Mouse (Mus musculus): ENCODE measurements around the gene Gm2115.

The Gm2115 gene

DNA sequence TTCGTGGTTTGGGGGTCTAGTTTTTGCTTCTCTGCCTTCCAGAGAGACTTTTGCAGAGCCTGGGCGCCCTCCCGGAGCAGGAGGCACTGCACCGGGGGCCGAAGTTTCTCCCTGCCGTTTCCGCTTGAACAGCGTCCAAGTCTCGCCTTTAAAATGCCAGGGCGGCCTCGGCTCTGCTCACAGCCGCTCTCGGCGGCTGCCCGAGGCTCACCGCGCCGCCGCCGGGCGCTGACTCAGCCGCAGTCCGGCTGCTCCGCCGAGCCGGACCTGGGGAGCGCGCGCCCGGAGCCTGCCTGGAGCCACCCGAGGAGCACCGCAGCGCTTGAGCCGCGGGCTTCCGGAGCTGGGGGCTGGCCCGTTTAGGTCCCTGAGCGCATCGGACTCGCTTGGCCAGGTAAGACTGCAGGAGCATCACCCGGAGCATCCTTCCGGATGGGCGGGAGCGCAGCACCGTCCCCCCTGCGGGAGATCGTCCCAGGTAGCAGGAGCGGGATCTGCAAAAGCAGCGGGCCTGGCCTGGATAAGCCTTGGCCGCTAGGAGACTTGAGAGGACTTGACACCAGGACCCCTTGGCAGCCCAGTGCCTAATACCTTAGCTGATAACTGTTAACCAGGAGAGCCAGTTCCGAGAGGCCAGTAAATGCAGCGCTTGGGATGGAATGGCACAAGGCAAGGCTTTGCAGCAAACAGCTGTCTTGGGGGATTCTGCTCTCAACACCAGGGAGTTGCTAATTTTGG is at the start of gene Gm2115:
Gm2115 (plus strand) TSS at position 159 of the 738 bp plus-strand sequence.
- DNase-seq: peak; percentile 3

DNA sequence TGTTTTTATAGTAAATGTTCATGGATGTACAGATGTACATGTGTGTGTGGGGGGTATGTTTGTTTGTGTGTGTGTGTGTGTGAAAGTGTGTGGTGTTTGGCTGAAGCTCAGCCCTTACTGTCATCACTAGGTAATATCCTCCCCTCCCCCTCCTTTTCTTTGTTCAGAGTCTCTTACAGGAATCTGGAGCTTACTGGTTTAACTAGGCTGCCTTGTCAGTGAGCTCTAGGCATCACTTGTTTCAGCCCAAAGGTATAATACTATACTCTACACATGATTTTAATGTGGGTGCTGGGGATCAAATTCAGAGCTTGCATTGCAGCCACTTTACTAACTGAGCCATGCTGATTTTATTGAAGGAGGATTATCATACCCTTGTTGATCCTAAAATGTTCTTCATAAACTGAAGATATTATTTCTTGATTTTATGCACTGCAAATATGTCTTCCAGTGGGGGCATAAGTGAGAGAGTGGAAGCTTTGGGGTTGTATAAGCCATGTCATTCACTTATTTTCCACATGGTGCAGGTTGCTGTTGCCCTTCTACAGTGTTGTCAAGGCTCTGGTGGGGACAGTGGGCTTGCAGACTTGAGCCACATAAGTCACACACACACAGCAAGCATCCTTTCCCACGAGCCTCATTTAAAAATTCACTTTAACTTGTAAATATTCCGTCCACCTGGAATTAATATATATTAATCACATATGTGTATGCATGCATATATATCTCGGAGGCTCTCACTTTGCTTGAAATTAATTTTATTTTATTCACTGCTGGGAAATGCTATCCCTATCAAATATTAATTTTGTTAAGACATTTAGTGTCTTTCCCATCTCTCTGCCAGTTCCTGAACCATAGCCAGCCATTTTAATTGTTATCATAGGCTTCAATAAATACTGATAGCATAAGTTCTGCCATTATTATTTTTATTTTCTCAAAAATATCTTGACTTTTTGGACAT is 45.0 kb upstream of the Gm2115 start:
- no peak for DNase-seq

- no peak for DNase-seq
These were observed 42.3 kb upstream of the Gm2115 start for GRCm38 (mm10) chr7:84486485-84486884.

- DNase-seq: no peak
These were observed 25.6 kb upstream of the Gm2115 start for GRCm38 (mm10) chr7:84503163-84503562.

DNA sequence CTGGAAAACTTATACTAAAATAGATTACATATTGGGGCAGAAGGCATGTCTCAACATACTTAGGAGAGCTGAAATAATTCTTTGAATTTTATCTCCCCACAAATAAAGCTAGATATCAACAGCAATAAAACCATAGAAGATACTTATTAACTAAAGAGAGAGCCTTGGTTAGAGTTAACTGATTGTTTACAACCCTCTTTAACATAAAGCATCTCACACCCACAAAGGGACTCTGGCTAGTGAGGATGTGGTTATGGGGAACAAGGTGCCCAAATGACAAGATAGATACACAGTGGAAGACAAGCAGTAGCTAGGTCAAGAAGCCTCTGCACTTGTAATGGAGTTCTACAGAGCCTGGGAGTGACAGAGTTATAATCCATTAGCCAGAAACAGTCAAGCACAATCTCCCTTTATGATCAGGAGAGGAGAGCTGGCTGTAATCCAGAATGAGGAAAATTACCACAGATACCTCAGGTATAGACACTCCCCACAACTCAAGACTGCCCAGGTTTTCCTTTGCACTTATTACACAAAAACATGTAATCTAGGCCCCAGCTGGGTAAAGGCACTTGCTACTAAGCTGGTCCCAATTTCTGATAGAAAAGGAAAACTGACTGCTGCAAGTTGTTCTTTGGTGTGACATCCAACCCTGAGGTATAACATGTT is 10.1 kb upstream of the Gm2115 start:
- DNase-seq: no peak

DNA sequence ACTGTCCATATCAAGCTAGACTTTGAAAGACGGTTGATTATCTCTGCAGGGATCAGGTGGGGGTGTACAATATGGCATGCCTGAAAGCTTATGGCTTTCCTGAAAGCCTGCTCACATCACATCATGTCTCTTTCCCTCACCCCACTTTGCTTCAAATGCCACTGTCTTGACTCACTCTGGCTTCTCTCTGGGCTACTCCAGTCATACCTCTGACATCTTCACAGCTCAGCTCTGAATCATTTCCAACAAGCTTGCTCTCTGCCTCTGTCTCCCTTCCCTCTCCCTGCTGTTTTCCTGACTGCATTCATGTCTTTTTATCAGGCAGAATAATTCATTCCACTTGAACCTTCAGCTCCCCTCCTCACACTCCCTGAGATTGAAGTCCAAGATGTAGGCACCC is 7.4 kb upstream of the Gm2115 start:
- DNase-seq: no peak

- no peak for DNase-seq
These were observed 6.3 kb upstream of the Gm2115 start for GRCm38 (mm10) chr7:84522426-84522825.

DNA sequence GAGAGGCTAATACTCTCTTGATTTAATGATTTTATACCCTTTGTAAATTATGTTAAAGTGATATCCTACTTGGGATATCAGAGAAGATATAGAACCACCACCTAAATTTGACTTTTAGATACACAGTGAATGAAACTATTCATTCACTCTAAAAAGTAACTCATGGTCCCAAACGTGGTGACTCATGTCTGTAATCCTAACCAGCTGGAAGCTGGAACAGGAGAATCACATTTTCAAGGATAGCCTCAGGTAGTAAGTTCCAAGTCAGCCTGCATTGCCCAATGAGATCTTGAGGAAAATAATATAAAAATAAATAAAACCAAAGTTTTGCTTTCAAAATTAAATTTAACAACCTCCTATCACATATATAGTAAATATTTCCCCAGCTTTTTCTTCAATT is 2.6 kb upstream of the Gm2115 start:
- no peak for DNase-seq

GRCm38 (mm10) chr7:84532795-84533194 is 4.0 kb downstream of the Gm2115 start:
- DNase-seq: no peak

GRCm38 (mm10) chr7:84534632-84535031 is 5.9 kb downstream of the Gm2115 start:
- no peak for DNase-seq

DNA sequence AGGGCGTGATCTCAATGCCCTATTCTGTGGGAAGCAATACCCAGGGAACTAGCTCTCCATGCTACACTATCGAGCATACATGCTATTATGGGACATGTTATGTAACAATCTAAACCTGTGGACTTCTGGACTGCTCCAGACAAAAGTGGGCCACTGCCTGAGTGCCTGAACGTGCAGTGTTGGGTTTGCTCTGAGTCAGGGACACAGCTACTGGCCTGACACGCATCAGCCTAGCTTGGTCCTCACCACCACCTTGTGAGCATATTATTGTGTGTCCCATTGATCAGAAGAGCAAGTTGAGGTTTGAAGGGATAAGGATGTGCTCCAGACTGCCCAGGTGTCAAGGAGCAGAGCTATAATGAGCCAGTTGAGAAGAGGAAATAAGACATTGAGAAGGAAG is 16.2 kb downstream of the Gm2115 start:
- no peak for DNase-seq

GRCm38 (mm10) chr7:84546667-84547066 is 17.9 kb downstream of the Gm2115 start:
- no peak for DNase-seq

DNA sequence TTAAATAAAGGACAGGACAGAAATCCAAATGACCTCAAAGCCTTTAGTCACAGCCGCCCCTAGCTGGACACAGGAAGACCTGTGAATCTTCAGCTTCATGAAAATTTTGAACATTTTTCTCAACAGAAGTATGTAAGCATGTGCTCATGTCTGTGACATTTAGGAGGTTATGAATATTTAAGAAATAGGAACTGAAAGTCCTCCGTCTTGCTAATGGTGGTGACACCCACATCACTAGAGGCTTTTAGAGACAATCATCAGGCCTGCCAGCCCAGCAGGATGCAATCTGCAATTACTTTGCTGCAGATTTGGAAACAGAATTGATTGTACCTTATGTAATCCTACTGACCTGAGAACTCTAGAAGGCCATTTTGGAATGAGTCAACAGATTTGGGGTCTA is 22.7 kb downstream of the Gm2115 start:
- DNase-seq: no peak

GRCm38 (mm10) chr7:84555294-84555693 is 26.5 kb downstream of the Gm2115 start:
- no peak for DNase-seq

GRCm38 (mm10) chr7:84557332-84557731 is 28.6 kb downstream of the Gm2115 start:
- DNase-seq: no peak

DNA sequence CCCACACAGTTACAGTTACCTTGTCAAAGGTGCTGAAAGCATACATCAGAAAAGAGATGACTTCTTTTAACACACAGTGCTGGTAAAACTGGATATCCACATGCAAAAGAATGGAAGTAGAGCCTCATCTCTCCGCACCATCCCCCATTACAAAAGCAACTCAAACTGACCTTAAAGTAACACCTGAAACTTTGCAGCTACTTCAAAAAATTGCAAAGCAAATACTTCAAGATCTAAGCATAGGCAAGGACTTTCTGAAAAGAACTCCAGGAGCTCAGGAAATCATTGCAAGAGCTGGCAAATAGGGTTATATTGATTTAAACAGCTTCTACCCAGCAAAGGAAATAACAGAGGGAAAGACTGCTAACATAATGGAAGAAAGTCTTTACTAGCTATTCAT is 31.7 kb downstream of the Gm2115 start:
- DNase-seq: no peak

DNA sequence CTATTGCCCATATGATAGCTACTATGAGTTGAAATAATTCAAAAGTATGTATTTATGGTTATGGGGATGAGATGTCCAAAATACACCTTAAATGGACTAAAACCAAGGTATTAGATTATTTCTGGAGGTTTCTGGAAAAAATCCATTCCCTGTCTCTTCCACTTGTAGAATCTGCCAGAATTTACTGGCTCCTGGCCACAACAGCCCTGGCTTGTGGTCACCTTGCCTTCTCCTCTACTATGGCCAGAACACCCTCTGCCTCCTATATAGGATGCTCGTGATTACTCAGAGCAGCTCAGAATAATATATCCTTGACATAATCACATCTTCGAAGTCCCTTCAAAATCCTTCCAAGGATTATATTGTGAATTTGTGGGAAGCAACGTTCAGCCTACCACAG is 35.5 kb downstream of the Gm2115 start:
- DNase-seq: no peak

GRCm38 (mm10) chr7:84566200-84566599 is 37.4 kb downstream of the Gm2115 start:
- DNase-seq: no peak

- DNase-seq: no peak
These were observed 48.3 kb downstream of the Gm2115 start for GRCm38 (mm10) chr7:84577034-84577433.

GRCm38 (mm10) chr7:84578841-84579240 is 50.1 kb downstream of the Gm2115 start:
- no peak for DNase-seq

- no peak for DNase-seq
These were observed 51.0 kb downstream of the Gm2115 start for GRCm38 (mm10) chr7:84579769-84580168.

DNA sequence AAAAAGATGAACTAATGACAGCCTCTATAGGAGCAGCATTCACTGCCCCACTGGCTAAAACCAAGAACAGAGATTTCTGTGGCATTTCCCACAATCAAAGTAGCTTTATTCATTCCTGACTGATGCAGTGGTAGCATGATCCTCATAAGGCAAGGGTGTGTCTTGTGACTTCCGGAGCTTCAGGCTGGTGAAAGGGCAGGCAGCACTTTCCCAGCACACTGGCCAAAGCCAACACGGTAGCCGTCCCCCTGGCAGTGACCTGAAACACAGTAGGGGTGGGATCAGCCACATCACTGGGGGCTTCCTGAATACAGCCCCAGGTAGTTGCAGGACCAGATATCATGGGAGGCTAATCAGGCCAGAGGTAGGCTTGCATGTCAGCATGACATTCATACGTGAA is 56.3 kb downstream of the Gm2115 start:
- no peak for DNase-seq

GRCm38 (mm10) chr7:84586360-84587100 is 57.8 kb downstream of the Gm2115 start:
- DNase-seq: no peak
